Mouse (Mus musculus) lung, postnatal 0 days (tissue): ENCODE data around the gene Nell1. TPM values are rescaled to one million over a fixed set of nuclear protein-coding genes. Genes with fewer than 3 reads are reported as not detected.

Experiments used
- ATAC-seq: fragments of 200-750 bp; cut with Nextera tagmentation; 2 replicates; pipeline ENCODE4 v1.8.0; 2017; ENCODE audit warnings: moderate library complexity
- DNase-seq: peaks from one replicate; pipeline ENCODE4 v3.0.0-alpha.2; 2016; ENCODE audit warnings: low spot score
- H3K27ac ChIP-seq: fragments of 300-500 bp; sonication (generic); 2 replicates; pipeline ENCODE4 v1.5.1; 2014; ENCODE audit warnings: antibody characterized with exemption, mild to moderate bottlenecking, low read length, mixed read lengths
- H3K27me3 ChIP-seq: fragments of 300-500 bp; sonication (generic); replicated peaks from 2 replicates; pipeline ENCODE4 v1.6.1; 2014; ENCODE audit warnings: low read length, mixed read lengths; ENCODE audit not compliant: insufficient read depth
- H3K36me3 ChIP-seq: fragments of 300-500 bp; sonication (generic); 2 replicates; pipeline ENCODE4 v1.6.1; 2014; ENCODE audit warnings: low read length, mixed read lengths; ENCODE audit not compliant: insufficient read depth
- H3K4me1 ChIP-seq: fragments of 300-500 bp; sonication (generic); 2 replicates; pipeline ENCODE4 v1.6.1; 2014; ENCODE audit warnings: antibody characterized with exemption, low read depth, low read length, mixed read lengths; ENCODE audit not compliant: insufficient read depth
- H3K4me2 ChIP-seq: fragments of 300-500 bp; sonication (generic); replicated peaks from 2 replicates; pipeline ENCODE4 v1.6.1; 2014; ENCODE audit warnings: low read depth, mild to moderate bottlenecking, low read length, moderate library complexity, mixed read lengths
- H3K4me3 ChIP-seq: fragments of 300-500 bp; sonication (generic); 2 replicates; pipeline ENCODE4 v1.5.1; 2014; ENCODE audit warnings: low read depth, low read length
- H3K9ac ChIP-seq: fragments of 300-500 bp; sonication (generic); replicated peaks from 2 replicates; pipeline ENCODE4 v1.6.1; 2014; ENCODE audit warnings: low read depth, mild to moderate bottlenecking
- H3K9me3 ChIP-seq: fragments of 300-500 bp; sonication (generic); 2 replicates; pipeline ENCODE4 v1.6.1; 2016; ENCODE audit warnings: low read length, mixed read lengths
- CTCF ChIP-seq: IDR thresholded peaks from 2 replicates; pipeline ENCODE4 v1.5.1; 2016; ENCODE audit warnings: antibody characterized with exemption, mild to moderate bottlenecking
- EP300 ChIP-seq: IDR thresholded peaks from 2 replicates; pipeline ENCODE4 v1.6.1; 2016; ENCODE audit warnings: antibody characterized with exemption, mild to moderate bottlenecking, control low read depth
- WGBS: fragments of 180-500 bp; shearing (Covaris S2); extraction: QIAGEN DNeasy Blood & Tissue Kit; methylation state at CpG from one replicate; pipeline ENCODE4 v1.1.7; 2014; 5-methylcytosine and 5-hydroxymethylcytosine counted together
- polyA plus RNA-seq: library from polyadenylated mRNA; unstranded; fragments of >200 nt; fragmentation: Nextera tagmentation; extraction: Ambion mirVana; gene quantifications from 2 replicates; pipeline ENCODE4 v1.2.1, GENCODE M21; 2015

The Nell1 gene
- polyA plus RNA-seq, 1 experiment from 2014 or later = 3.2 TPM

GRCm38 (mm10) chr7:50482011-50482410, 507.3 kb downstream of the Nell1 start:
- H3K36me3 ChIP-seq = no peaks in the 10 kb centered on the region
- no peaks in the 10 kb centered on the region for H3K4me1 ChIP-seq
- no peaks in the 10 kb centered on the region for H3K27me3 ChIP-seq
- WGBS = 68% methylated on average over 4 of the region's 4 CpGs
- TF ChIP-seq EP300 = no peak
- TF ChIP-seq CTCF = no peak
- no peaks in the 10 kb centered on the region for H3K9me3 ChIP-seq
- H3K27ac ChIP-seq = no peak overlapping the region
- DNase-seq (no peak), ATAC-seq (no peak)
- H3K4me3 ChIP-seq = no peak overlapping the region
- H3K9ac ChIP-seq = no peak overlapping the region
- no peak overlapping the region for H3K4me2 ChIP-seq

DNA sequence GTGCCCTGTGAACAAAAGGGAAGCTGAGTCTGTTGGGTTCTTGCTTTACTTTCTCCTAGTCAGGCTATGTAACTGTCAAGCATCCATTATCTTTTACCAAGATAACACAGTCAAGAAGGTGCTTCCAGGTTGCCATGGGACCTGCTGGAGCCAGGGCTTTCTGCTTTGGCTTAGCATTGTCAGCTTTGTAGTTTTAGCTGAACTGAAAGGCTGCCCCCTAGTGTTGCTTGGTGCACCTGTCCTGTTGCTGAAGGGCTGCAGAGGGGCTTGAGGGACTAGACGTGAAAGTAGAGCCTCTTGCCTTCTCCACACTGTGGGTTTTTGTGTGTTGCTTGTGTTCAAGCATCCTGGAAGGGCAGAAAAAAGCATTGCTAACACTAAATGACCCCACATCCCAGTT, 510.6 kb downstream of the Nell1 start:
- Histone ChIP-seq H3K4me2 (no peak overlapping the region), H3K9me3 (no peaks in the 10 kb centered on the region), H3K27ac (no peak overlapping the region), H3K4me1 (no peaks in the 10 kb centered on the region), H3K27me3 (no peaks in the 10 kb centered on the region), H3K4me3 (no peak overlapping the region), H3K36me3 (no peaks in the 10 kb centered on the region), H3K9ac (no peak overlapping the region)
- no peak for ATAC-seq
- 40% methylated on average over 1 of the region's 1 CpGs for whole genome bisulfite sequencing
- no peak for TF ChIP-seq EP300
- peak; percentile 68 for TF ChIP-seq CTCF
- DNase-seq = no peak

- WGBS = 49% methylated on average over 4 of the region's 4 CpGs
- Histone ChIP-seq H3K4me2 (no peak overlapping the region), H3K9ac (no peak overlapping the region), H3K27ac (no peak overlapping the region), H3K27me3 (no peaks in the 10 kb centered on the region), H3K4me3 (no peak overlapping the region), H3K9me3 (no peaks in the 10 kb centered on the region), H3K36me3 (no peaks in the 10 kb centered on the region), H3K4me1 (no peaks in the 10 kb centered on the region)
- no peak for TF ChIP-seq CTCF
- no peak for TF ChIP-seq EP300
- peak; percentile 38; the same call in 1 of the 2 replicates for ATAC-seq
- DNase-seq = peak; percentile 24
These were observed 512.3 kb downstream of the Nell1 start for GRCm38 (mm10) chr7:50486884-50487420.

DNA sequence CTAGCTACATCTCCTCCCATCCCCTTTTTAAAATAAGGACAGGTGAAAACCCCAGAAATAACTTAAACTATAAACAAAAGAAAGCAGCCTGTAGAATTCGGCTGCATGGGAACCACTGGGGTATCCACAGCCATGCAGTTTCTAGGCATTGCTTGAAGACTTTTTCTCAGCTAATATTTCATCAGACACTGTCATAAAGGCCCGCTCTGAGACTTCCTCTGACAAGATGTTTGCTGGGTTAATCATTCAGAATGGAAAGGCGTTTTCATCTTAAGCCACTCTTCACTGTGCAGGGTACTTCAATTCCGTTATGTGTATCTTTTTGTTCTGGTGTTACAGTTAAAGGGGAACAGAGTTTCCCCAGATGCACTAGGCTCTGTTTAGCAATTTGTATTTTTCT, 526.9 kb downstream of the Nell1 start:
- H3K27ac ChIP-seq = no peak overlapping the region
- no peaks in the 10 kb centered on the region for H3K36me3 ChIP-seq
- ATAC-seq (no peak), DNase-seq (no peak)
- H3K9ac ChIP-seq = no peak overlapping the region
- TF ChIP-seq EP300 (no peak), CTCF (no peak)
- 27% methylated on average over 4 of the region's 4 CpGs for WGBS
- H3K4me1 ChIP-seq = no peaks in the 10 kb centered on the region
- H3K27me3 ChIP-seq = no peaks in the 10 kb centered on the region
- H3K4me3 ChIP-seq = no peak overlapping the region
- H3K4me2 ChIP-seq = no peak overlapping the region
- no peaks in the 10 kb centered on the region for H3K9me3 ChIP-seq

GRCm38 (mm10) chr7:50507047-50507446, 532.4 kb downstream of the Nell1 start:
- Histone ChIP-seq H3K4me1 (no peaks in the 10 kb centered on the region), H3K27ac (no peak overlapping the region), H3K9ac (no peak overlapping the region), H3K36me3 (no peaks in the 10 kb centered on the region), H3K27me3 (no peaks in the 10 kb centered on the region), H3K9me3 (no peaks in the 10 kb centered on the region), H3K4me2 (no peak overlapping the region), H3K4me3 (no peak overlapping the region)
- TF ChIP-seq EP300 (no peak), CTCF (no peak)
- DNase-seq (no peak), ATAC-seq (no peak)

DNA sequence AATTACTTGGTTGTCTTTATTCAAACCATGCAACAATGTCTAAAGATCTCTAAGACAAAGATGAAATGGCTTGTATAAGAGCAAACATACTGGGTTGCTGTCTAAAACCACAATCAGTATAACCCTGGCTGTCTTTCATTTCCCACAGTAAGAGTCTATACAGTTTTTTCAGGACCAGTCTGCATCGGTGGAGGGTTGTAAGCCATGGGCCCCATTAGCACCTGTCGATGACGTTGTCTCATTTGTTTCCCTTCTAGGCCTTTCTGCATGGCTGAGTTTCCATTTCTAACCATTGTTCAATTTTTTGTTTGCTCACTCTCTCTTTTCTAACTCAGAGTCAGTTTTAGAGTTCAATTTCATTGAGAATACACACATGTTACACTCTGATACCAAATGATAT, 540.2 kb downstream of the Nell1 start:
- 97% methylated on average over 3 of the region's 3 CpGs for WGBS
- H3K4me2 ChIP-seq = no peak overlapping the region
- H3K9me3 ChIP-seq = no peaks in the 10 kb centered on the region
- H3K4me3 ChIP-seq = no peak overlapping the region
- H3K9ac ChIP-seq = no peak overlapping the region
- DNase-seq = no peak
- no peaks in the 10 kb centered on the region for H3K36me3 ChIP-seq
- no peak for ATAC-seq
- no peaks in the 10 kb centered on the region for H3K27me3 ChIP-seq
- no peak overlapping the region for H3K27ac ChIP-seq
- H3K4me1 ChIP-seq = no peaks in the 10 kb centered on the region
- TF ChIP-seq CTCF = no peak
- TF ChIP-seq EP300 = no peak

GRCm38 (mm10) chr7:50516681-50517080, 542.0 kb downstream of the Nell1 start:
- no peak overlapping the region for H3K27ac ChIP-seq
- TF ChIP-seq CTCF (no peak), EP300 (no peak)
- no peak overlapping the region for H3K9ac ChIP-seq
- H3K4me1 ChIP-seq = no peaks in the 10 kb centered on the region
- H3K36me3 ChIP-seq = no peaks in the 10 kb centered on the region
- no peak overlapping the region for H3K4me3 ChIP-seq
- ATAC-seq (no peak), DNase-seq (no peak)
- WGBS = 68% methylated on average over 3 of the region's 3 CpGs
- H3K4me2 ChIP-seq = no peak overlapping the region
- H3K27me3 ChIP-seq = no peaks in the 10 kb centered on the region
- H3K9me3 ChIP-seq = no peaks in the 10 kb centered on the region
